ENCODE assay signal across 19 mouse cellular contexts in the genomic region with DNA sequence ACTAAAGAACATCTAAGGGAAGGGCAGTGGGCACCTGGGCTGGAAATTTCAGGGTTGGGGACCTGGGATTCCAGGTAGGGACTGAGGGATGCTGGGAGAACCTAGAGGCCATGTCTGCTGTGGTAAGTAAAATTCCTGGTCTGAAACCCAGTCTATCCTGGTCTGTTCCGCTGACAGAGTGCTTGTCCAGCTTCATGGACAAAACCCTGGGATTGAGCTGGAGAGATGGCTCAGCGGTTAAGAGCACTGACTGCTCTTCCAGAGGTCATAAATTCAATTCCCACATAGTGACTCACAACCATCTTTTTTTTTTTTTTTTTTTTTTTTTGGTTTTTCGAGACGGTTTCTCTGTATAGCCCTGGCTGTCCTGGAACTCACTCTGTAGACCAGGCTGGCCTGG. TPM values are rescaled to one million over a fixed set of nuclear protein-coding genes. Genes with fewer than 3 reads are reported as not detected.
"Had no signal": no experiment of that assay in that cellular context is flagged by ENCODE, and none has a peak within 500 bp of the region (broad histone marks: within the 10 kb centered on the region; RNA-seq: fewer than 3 reads in every experiment).

No protein-coding gene starts in this region.

RNA-seq across cellular contexts. Expression of gene Ttll6, which starts 10.8 kb away (rescaled TPM):
- polyA plus RNA-seq: heart, embryonic 11.5 days; heart, embryonic 12.5 days; heart, embryonic 13.5 days; heart, embryonic 14.5 days; heart, postnatal 0 days; inflammation-experienced regulatory T-cells, adult 6 months; kidney, embryonic 14.5 days; kidney, embryonic 15.5 days; kidney, embryonic 16.5 days had no signal

RNA-seq across cellular contexts. Expression of gene Calcoco2, which starts 11.0 kb away (rescaled TPM):
- polyA plus RNA-seq: heart, embryonic 11.5 days; heart, embryonic 12.5 days; heart, embryonic 13.5 days; heart, embryonic 14.5 days; heart, embryonic 15.5 days; heart, postnatal 0 days; hindbrain, embryonic 10.5 days; hindbrain, embryonic 13.5 days; hindbrain, embryonic 14.5 days; hindbrain, embryonic 16.5 days; inflammation-experienced regulatory T-cells, adult 6 months; intestine, embryonic 15.5 days; intestine, postnatal 0 days; kidney, adult 2 months; kidney, embryonic 14.5 days; kidney, embryonic 15.5 days; kidney, embryonic 16.5 days; kidney, postnatal 0 days; large intestine, adult 2 months had no signal
